In the genomic region with DNA sequence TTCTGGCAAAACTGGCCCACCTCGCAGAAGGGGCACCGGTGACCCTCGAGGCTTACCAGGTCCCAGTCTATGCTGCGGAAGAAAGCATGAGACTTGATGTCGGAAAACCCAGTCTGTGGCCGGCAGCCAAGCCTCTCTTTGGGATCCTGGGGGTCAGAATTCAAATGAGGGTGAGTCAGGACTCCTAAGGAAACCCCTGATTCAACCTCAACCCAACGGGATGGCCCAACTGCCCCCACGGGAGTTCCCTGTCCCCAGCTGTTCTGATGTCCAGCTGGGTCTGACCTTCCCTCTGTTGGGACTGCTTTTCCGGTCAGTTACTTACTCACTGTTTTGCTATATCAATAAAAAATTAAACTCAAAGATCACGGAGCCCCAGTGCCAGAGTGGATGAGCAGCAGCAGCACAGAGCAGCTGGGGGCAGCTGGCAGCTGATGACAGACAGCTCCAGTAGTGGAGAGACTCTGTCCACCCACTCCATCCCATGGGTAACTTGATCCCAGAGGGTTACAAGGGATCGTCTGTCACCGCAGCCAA, we compare ENCODE assay signal across 8 mouse cellular contexts. TPM values are rescaled to one million over a fixed set of nuclear protein-coding genes. Genes with fewer than 3 reads are reported as not detected.
DNase-seq lines count a peak whose midpoint lies in the region; ATAC-seq and TF ChIP-seq lines count a peak whose summit lies in the region.

No protein-coding gene starts in this region.

- intact Hi-C loops in gastrocnemius, postnatal 14 days (cut with DNase I; ENCODE audit: low total_unique reads), result loop anchor here (5.0 kb wide), 1 partner anchor 40 kb away; no protein-coding TSS in a partner anchor

- DNase-seq in intestine, embryonic 14.5 days (ENCODE audit: low spot score), result peak; percentile 58
- DNase-seq in gastrocnemius, postnatal 14 days, result peak; percentile 47
- peak; percentile 73 for DNase-seq in kidney, postnatal 10 days
- peak; percentile 54 for DNase-seq in skeletal muscle tissue, adult 2 months (ENCODE audit: low read depth, low spot score)
- no peak for DNase-seq in right cerebral cortex, postnatal 36 days (ENCODE audit: low spot score in 2 of 2)
- no peak for DNase-seq in right cerebral cortex, postnatal 14 days
- DNase-seq in neural tube, embryonic 10.5 days (ENCODE audit: extremely low spot score, low spot score), result no peak

- no peaks in the 10 kb centered on the region for H3K9me3 ChIP-seq in intestine, embryonic 14.5 days (ENCODE audit: control insufficient read depth, low read length)
- no peaks in the 10 kb centered on the region for H3K9me3 ChIP-seq in intestine, postnatal 0 days (ENCODE audit: control insufficient read depth)

- H3K27me3 ChIP-seq in intestine, embryonic 14.5 days (replicated peaks; ENCODE audit: control insufficient read depth, insufficient read depth, low read length), result no peaks in the 10 kb centered on the region
- H3K27me3 ChIP-seq in intestine, postnatal 0 days (replicated peaks; ENCODE audit: control insufficient read depth, insufficient read depth, low read length), result no peaks in the 10 kb centered on the region

- H3K4me3 ChIP-seq in intestine, embryonic 14.5 days (ENCODE audit: low read depth, low read length), result no peak overlapping the region
- no peak overlapping the region for H3K4me3 ChIP-seq in intestine, postnatal 0 days (ENCODE audit: low read depth, low read length)

- no peak overlapping the region; the same call in 1 of the 2 replicates for H3K4me2 ChIP-seq in intestine, embryonic 14.5 days (ENCODE audit: low read length)
- H3K4me2 ChIP-seq in intestine, postnatal 0 days (replicated peaks; ENCODE audit: low read depth), result no peak overlapping the region

- no peak for TF ChIP-seq CTCF in intestine, postnatal 0 days (IDR thresholded peaks at IDR 0.05; ENCODE audit: low read depth)

- H3K9ac ChIP-seq in intestine, embryonic 14.5 days (ENCODE audit: low read length), result no peak overlapping the region
- no peak overlapping the region for H3K9ac ChIP-seq in intestine, postnatal 0 days (ENCODE audit: low read depth, low read length)

- H3K27ac ChIP-seq in intestine, embryonic 14.5 days (ENCODE audit: low read depth), result peak overlapping the region; percentile 24
- no peak overlapping the region for H3K27ac ChIP-seq in intestine, postnatal 0 days (ENCODE audit: low read depth, low read length)

- peaks cover 17% of the 10 kb centered on the region for H3K4me1 ChIP-seq in intestine, embryonic 14.5 days (replicated peaks; ENCODE audit: control insufficient read depth, insufficient read depth, low read length)
- no peaks in the 10 kb centered on the region for H3K4me1 ChIP-seq in intestine, postnatal 0 days (replicated peaks; ENCODE audit: control insufficient read depth, insufficient read depth, low read length)

- WGBS in intestine, embryonic 14.5 days, result 45% methylated on average over 12 of the region's 12 CpGs
- WGBS in intestine, postnatal 0 days, result 56% methylated on average over 12 of the region's 12 CpGs

- H3K36me3 ChIP-seq in intestine, embryonic 14.5 days (ENCODE audit: control insufficient read depth, insufficient read depth, low read length), result no peaks in the 10 kb centered on the region
- peaks cover 22% of the 10 kb centered on the region for H3K36me3 ChIP-seq in intestine, postnatal 0 days (ENCODE audit: control insufficient read depth, insufficient read depth)

- ATAC-seq in intestine, embryonic 14.5 days (replicated peaks; ENCODE audit: low FRiP score, low TSS enrichment, low read depth), result no peak
- ATAC-seq in intestine, postnatal 0 days, result no peak

RNA-seq across cellular contexts. Expression of a gene that starts 18.1 kb away (rescaled TPM):
- 74.6 and 81.2 TPM in 2 replicates for polyA plus RNA-seq in intestine, embryonic 14.5 days (2014; fragmentation: Nextera tagmentation; extraction: Ambion mirVana)
- polyA plus RNA-seq in intestine, postnatal 0 days (2015; fragmentation: Nextera tagmentation; extraction: Ambion mirVana), result 54.6 and 57.8 TPM in 2 replicates
- total RNA-seq in gastrocnemius, postnatal 14 days (2021), result 10 to 100 TPM; 11.9 to 15.3 TPM

RNA-seq across cellular contexts. Expression of a gene that starts 45.3 kb away (rescaled TPM):
- polyA plus RNA-seq in intestine, embryonic 14.5 days (2014; fragmentation: Nextera tagmentation; extraction: Ambion mirVana), result 24.4 and 25.3 TPM in 2 replicates
- polyA plus RNA-seq in intestine, postnatal 0 days (2015; fragmentation: Nextera tagmentation; extraction: Ambion mirVana), result 13.3 and 14.0 TPM in 2 replicates
- total RNA-seq in gastrocnemius, postnatal 14 days (2021), result 10 to 100 TPM; 41.6 to 51.6 TPM

Comparison
In these comparisons a context has a peak if more than half of its experiments do, and no peak if none do; other contexts are left out.
1. DNase-seq: peak in intestine, embryonic 14.5 days (single experiment), gastrocnemius, postnatal 14 days (single experiment), kidney, postnatal 10 days (single experiment) and skeletal muscle tissue, adult 2 months (single experiment); none in right cerebral cortex, postnatal 36 days (0 of 2), right cerebral cortex, postnatal 14 days (single experiment) and neural tube, embryonic 10.5 days (single experiment).